Mouse (Mus musculus) ES-E14 (cell line): ENCODE data around the gene Cxcr4. TPM values are rescaled to one million over a fixed set of nuclear protein-coding genes. Genes with fewer than 3 reads are reported as not detected.

Source experiments
- DNase-seq: peaks from one replicate; pipeline ENCODE4 v3.0.0-alpha.2; 2013; ENCODE audit warnings: low read depth, low spot score
- H3K27ac ChIP-seq: 2 replicates; pipeline ENCODE4 v1.5.1; 2012; ENCODE audit warnings: low read depth, mild to moderate bottlenecking, low read length, moderate library complexity, mixed read lengths; ENCODE audit not compliant: poor library complexity, insufficient read depth, severe bottlenecking
- H3K36me3 ChIP-seq: 2 replicates; pipeline ENCODE4 v1.6.1; 2012; ENCODE audit warnings: mild to moderate bottlenecking, low read length, moderate library complexity, mixed read lengths; ENCODE audit not compliant: control insufficient read depth, poor library complexity, insufficient read depth, severe bottlenecking
- H3K4me1 ChIP-seq, 2 experiments: fragments of 150-350 bp in 1 of 2; sonication (generic) in 1 of 2; 2 replicates each; pipeline ENCODE4 v1.6.1; 2012; ENCODE audit warnings: low read length in 2 of 2, mild to moderate bottlenecking in 1 of 2, mixed read lengths in 1 of 2; ENCODE audit not compliant: control insufficient read depth in 2 of 2, insufficient read depth in 2 of 2, poor library complexity in 1 of 2
- H3K4me3 ChIP-seq, 2 experiments: fragments of 150-350 bp in 1 of 2; sonication (generic) in 1 of 2; 2 replicates each; pipeline ENCODE4 v1.5.1; 2012; ENCODE audit warnings: low read length in 2 of 2, low read depth in 1 of 2, mild to moderate bottlenecking in 1 of 2, mixed read lengths in 1 of 2; ENCODE audit not compliant: insufficient read depth in 1 of 2, poor library complexity in 1 of 2, severe bottlenecking in 1 of 2
- H3K9ac ChIP-seq: 2 replicates; pipeline ENCODE4 v1.6.1; 2012; ENCODE audit warnings: low read depth, mild to moderate bottlenecking, low read length, mixed read lengths; ENCODE audit not compliant: poor library complexity, insufficient read depth, severe bottlenecking
- H3K9me3 ChIP-seq: fragments of 150-350 bp; sonication (generic); 2 replicates; pipeline ENCODE4 v1.6.1; 2012; ENCODE audit warnings: low read depth, mild to moderate bottlenecking, low read length; ENCODE audit not compliant: control insufficient read depth, insufficient read depth
- CHD2 ChIP-seq: IDR thresholded peaks from 2 replicates; pipeline ENCODE4 v1.6.1; 2014; ENCODE audit warnings: mild to moderate bottlenecking, low read depth, low read length, inconsistent platforms
- HCFC1 ChIP-seq: IDR thresholded peaks from 2 replicates; pipeline ENCODE4 v1.6.1; 2012; ENCODE audit warnings: low read length, inconsistent platforms, borderline replicate concordance; ENCODE audit not compliant: insufficient read depth
- MAFK ChIP-seq: IDR thresholded peaks from 2 replicates; pipeline ENCODE4 v1.6.1; 2014; ENCODE audit warnings: mild to moderate bottlenecking, low read depth, low read length, inconsistent platforms; ENCODE audit not compliant: insufficient read depth
- ZC3H11A ChIP-seq: IDR thresholded peaks from 2 replicates; pipeline ENCODE4 v1.6.1; 2012; ENCODE audit warnings: low read depth, mild to moderate bottlenecking, inconsistent platforms, low read length, borderline replicate concordance
- ZNF384 ChIP-seq: IDR thresholded peaks from 2 replicates; pipeline ENCODE4 v1.6.1; 2012; ENCODE audit warnings: low read depth, low read length, inconsistent platforms
- in situ Hi-C, 2 experiments: fragments of 600-800 bp; cut with MboI; formaldehyde crosslinking; loops; one replicate each; pipeline ENCODE4 v1.15.1; 2025; ENCODE audit warnings: low sequenced_read_pairs in 2 of 2, inconsistent platforms in 1 of 2; ENCODE audit not compliant: unreplicated experiment in 2 of 2
- total RNA-seq: library from RNA; depleted of rRNA; stranded (reverse); fragments of 300-350 nt; gene quantifications from 2 replicates; pipeline ENCODE4 v1.2.3, GENCODE M21; 2012

Cxcr4 gene
- total RNA-seq, 1 experiment, result 2.6 TPM

GRCm38 (mm10) chr1:128557953-128558352, 34.1 kb downstream of the Cxcr4 start:
- no peaks in the 10 kb centered on the region for H3K9me3 ChIP-seq
- H3K4me3 ChIP-seq, result no peak overlapping the region
- H3K27ac ChIP-seq, result no peak overlapping the region
- in situ Hi-C loops, result no loop called here
- no peaks in the 10 kb centered on the region for H3K36me3 ChIP-seq
- no peak overlapping the region for H3K9ac ChIP-seq
- no peaks in the 10 kb centered on the region for H3K4me1 ChIP-seq
- no peak for DNase-seq
- TF ChIP-seq MAFK (no peak), ZC3H11A (no peak), CHD2 (no peak), ZNF384 (no peak), HCFC1 (no peak)

GRCm38 (mm10) chr1:128552545-128552944, 39.5 kb downstream of the Cxcr4 start:
- Histone ChIP-seq H3K36me3 (no peaks in the 10 kb centered on the region), H3K27ac (no peak overlapping the region), H3K9me3 (no peaks in the 10 kb centered on the region), H3K4me3 (no peak overlapping the region), H3K9ac (no peak overlapping the region), H3K4me1 (no peaks in the 10 kb centered on the region)
- DNase-seq, result no peak
- TF ChIP-seq HCFC1 (no peak), ZC3H11A (no peak), CHD2 (no peak), MAFK (no peak), ZNF384 (no peak)
- in situ Hi-C loops, result no loop called here

GRCm38 (mm10) chr1:128551743-128552397, 40.2 kb downstream of the Cxcr4 start:
- TF ChIP-seq ZNF384 (no peak), ZC3H11A (no peak), HCFC1 (no peak), MAFK (no peak), CHD2 (no peak)
- in situ Hi-C loops, result no loop called here
- no peak overlapping the region for H3K4me3 ChIP-seq
- no peak overlapping the region for H3K27ac ChIP-seq
- H3K9ac ChIP-seq, result no peak overlapping the region
- DNase-seq, result no peak
- H3K36me3 ChIP-seq, result no peaks in the 10 kb centered on the region
- no peaks in the 10 kb centered on the region for H3K9me3 ChIP-seq
- no peaks in the 10 kb centered on the region for H3K4me1 ChIP-seq

- in situ Hi-C loops, result no loop called here
- no peak for DNase-seq
- no peak overlapping the region for H3K9ac ChIP-seq
- no peak overlapping the region for H3K27ac ChIP-seq
- H3K4me1 ChIP-seq, result no peaks in the 10 kb centered on the region
- TF ChIP-seq HCFC1 (no peak), ZC3H11A (no peak), ZNF384 (no peak), MAFK (no peak), CHD2 (no peak)
- H3K9me3 ChIP-seq, result no peaks in the 10 kb centered on the region
- H3K4me3 ChIP-seq, result no peak overlapping the region
- no peaks in the 10 kb centered on the region for H3K36me3 ChIP-seq
These were observed 42.7 kb downstream of the Cxcr4 start for GRCm38 (mm10) chr1:128549442-128549841.

DNA sequence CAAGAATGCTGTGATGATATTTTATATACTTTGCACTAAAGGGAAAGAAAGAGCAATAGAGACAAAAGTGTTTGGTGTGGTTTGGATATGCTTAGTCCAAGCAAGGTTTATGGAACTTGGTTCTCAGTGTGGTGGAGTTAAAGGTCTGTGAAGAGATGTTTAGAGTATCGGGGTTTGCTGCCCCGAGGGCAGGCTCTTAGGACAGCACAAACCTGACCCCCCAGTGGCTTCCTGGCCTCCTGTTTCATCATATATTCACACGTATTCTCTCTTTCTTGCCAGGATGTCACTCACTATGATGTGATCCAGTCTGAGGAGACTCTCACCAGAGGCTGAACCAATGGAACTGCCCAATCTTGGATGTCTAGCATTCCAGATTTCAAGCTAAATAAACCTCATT, 43.1 kb downstream of the Cxcr4 start:
- Histone ChIP-seq H3K9ac (no peak overlapping the region), H3K4me3 (no peak overlapping the region), H3K4me1 (no peaks in the 10 kb centered on the region), H3K27ac (no peak overlapping the region), H3K36me3 (no peaks in the 10 kb centered on the region), H3K9me3 (no peaks in the 10 kb centered on the region)
- in situ Hi-C loops, result no loop called here
- DNase-seq, result no peak
- TF ChIP-seq MAFK, result no peak
- no peak for TF ChIP-seq ZNF384
- no peak for TF ChIP-seq CHD2
- TF ChIP-seq ZC3H11A, result no peak
- no peak for TF ChIP-seq HCFC1
